Mouse (Mus musculus) embryonic fibroblast, embryonic 13.5 days (primary cell): ENCODE results near the gene Dlg5.

ENCODE experiments used
- CTCF ChIP-seq: IDR thresholded peaks from 2 replicates; pipeline ENCODE4 v1.5.1; 2011; ENCODE audit warnings: mild to moderate bottlenecking, control low read depth, low read length, moderate library complexity, borderline replicate concordance; ENCODE audit not compliant: insufficient read depth
- POLR2A ChIP-seq: IDR thresholded peaks from 2 replicates; pipeline ENCODE4 v1.6.1; 2011; ENCODE audit warnings: low read depth, mild to moderate bottlenecking, control low read depth, low read length, moderate library complexity

DNA sequence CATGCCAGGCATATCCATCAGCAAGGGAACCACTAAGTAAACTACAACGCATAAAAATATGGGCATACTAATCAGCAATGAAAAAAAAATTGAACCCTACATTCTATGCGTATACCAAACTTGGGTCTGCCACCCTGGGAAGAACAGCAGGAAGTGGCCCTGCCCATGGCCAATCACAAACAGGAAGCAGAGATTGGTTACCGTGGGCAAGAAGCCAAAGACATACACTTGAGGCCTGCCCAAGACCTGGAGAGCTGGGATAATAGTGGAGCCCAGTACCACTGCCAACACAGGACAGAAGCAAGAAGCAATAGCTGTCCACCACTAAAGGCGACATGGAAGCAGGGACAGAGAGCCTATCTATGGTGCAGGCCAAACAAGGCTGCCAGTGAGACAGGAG, 146.9 kb downstream of the Dlg5 start:
- TF ChIP-seq CTCF (no peak), POLR2A (no peak)
